Mouse (Mus musculus) CD4-positive, CD25-positive, alpha-beta regulatory T cell, adult 4 months (primary cell): ENCODE data around the gene Mettl7b. TPM values are rescaled to one million over a fixed set of nuclear protein-coding genes. Genes with fewer than 3 reads are reported as not detected.
A peak's percentile ranks its signal among the peaks of the same experiment; 100 is the strongest.

Experiments
- ATAC-seq: one replicate; pipeline ENCODE4 v1.8.0; 2017
- polyA plus RNA-seq, 2 experiments: library from polyadenylated mRNA; unstranded; fragments of 100-300 nt; shearing (Covaris generic); gene quantifications; one replicate each; pipeline ENCODE4 v1.2.1; 2017

Mettl7b gene
- polyA plus RNA-seq, 2 experiments from 2014 or later, result not detected

GRCm38 (mm10) chr10:128945675-128946074 lies 15.1 kb downstream of the Mettl7b start:
- no peak for ATAC-seq

GRCm38 (mm10) chr10:128940475-128941061 lies 20.2 kb downstream of the Mettl7b start:
- peak; percentile 95 for ATAC-seq

- ATAC-seq, result no peak
These were observed 21.8 kb downstream of the Mettl7b start for GRCm38 (mm10) chr10:128938974-128939373.

GRCm38 (mm10) chr10:128938457-128938856 lies 22.3 kb downstream of the Mettl7b start:
- no peak for ATAC-seq

GRCm38 (mm10) chr10:128937756-128938390 lies 22.9 kb downstream of the Mettl7b start:
- ATAC-seq, result no peak

DNA sequence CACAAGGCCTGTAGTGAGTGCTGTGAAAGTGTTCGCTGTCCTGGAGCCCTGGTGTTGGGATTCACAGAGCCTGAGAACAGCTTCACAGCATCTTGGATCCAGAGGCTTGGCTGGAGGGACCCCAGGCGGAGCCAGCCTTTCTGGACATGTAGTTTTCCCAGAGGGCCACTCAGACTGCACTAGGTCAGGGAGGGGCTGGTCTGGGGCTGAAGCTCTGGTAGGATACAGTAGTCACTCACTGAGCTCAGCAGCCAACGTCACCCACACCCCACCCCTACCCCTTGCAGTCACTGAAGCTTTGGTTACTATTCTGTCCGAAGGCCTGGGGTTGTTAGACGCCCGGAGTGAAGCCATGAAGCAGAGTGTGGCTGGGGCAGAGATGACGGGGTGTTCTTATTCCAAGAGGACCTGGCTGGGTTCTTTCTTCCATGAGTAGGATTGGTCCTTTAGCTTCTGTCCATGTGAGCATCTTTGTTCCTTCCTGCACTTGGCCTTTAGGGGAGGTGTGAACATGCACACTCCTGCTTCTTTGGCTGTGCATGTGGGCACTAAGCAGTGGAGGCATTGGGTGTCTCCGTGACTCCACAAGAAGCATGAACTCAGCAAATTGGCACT lies 24.9 kb downstream of the Mettl7b start:
- ATAC-seq, result no peak

- no peak for ATAC-seq
These were observed 25.6 kb downstream of the Mettl7b start for GRCm38 (mm10) chr10:128934997-128935787.

GRCm38 (mm10) chr10:128933976-128934721 lies 26.6 kb downstream of the Mettl7b start:
- ATAC-seq, result no peak

- ATAC-seq, result peak; percentile 45
These were observed 27.2 kb downstream of the Mettl7b start, which contains the start of gene Itga7 for GRCm38 (mm10) chr10:128933574-128933973. Gene Itga7, plus strand, starts transcription at chr10:128933818.

- ATAC-seq, result no peak
These were observed 29.3 kb downstream of the Mettl7b start for GRCm38 (mm10) chr10:128931441-128931840.

GRCm38 (mm10) chr10:128929638-128930378 lies 31.0 kb downstream of the Mettl7b start:
- no peak for ATAC-seq

DNA sequence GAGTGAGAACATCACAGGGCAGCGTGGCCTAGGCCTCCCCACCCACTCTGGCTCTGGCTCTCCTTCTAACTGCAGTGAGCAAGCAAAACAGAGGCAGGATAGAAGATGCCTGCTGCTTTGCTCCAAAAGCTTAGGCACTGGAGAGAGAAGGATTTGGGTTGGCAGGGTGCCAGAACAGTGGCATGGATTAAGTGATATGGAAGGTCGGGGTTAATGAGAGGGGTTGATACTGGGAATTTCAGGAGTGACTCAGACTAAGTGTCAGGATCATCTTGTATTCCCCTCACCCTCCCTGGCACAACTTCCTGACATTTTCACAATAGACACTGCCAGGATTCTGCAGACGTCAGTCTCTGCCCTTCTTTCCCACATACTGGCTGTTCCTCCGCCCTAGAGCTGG lies 32.4 kb downstream of the Mettl7b start:
- no peak for ATAC-seq

GRCm38 (mm10) chr10:128923935-128924334 lies 36.9 kb downstream of the Mettl7b start, which contains the start of gene Bloc1s1:
Gene Bloc1s1, minus strand, starts transcription at chr10:128924035.
- ATAC-seq, result peak; percentile 6

GRCm38 (mm10) chr10:128923013-128923691 lies 37.6 kb downstream of the Mettl7b start:
- ATAC-seq, result peak; percentile 97

DNA sequence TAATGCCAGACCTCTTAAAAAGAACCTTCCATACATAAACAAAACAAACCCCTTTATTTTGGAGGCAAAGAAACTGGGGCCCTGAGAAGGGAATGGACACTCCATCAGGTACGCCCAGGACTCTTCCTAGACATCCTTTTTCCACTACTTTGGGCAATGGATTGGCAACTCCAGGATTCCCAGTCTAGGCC lies 38.1 kb downstream of the Mettl7b start, which contains the start of gene Rdh5:
TSS of gene Rdh5 (minus strand) at position 67 of the 191 bp plus-strand sequence.
- no peak for ATAC-seq

DNA sequence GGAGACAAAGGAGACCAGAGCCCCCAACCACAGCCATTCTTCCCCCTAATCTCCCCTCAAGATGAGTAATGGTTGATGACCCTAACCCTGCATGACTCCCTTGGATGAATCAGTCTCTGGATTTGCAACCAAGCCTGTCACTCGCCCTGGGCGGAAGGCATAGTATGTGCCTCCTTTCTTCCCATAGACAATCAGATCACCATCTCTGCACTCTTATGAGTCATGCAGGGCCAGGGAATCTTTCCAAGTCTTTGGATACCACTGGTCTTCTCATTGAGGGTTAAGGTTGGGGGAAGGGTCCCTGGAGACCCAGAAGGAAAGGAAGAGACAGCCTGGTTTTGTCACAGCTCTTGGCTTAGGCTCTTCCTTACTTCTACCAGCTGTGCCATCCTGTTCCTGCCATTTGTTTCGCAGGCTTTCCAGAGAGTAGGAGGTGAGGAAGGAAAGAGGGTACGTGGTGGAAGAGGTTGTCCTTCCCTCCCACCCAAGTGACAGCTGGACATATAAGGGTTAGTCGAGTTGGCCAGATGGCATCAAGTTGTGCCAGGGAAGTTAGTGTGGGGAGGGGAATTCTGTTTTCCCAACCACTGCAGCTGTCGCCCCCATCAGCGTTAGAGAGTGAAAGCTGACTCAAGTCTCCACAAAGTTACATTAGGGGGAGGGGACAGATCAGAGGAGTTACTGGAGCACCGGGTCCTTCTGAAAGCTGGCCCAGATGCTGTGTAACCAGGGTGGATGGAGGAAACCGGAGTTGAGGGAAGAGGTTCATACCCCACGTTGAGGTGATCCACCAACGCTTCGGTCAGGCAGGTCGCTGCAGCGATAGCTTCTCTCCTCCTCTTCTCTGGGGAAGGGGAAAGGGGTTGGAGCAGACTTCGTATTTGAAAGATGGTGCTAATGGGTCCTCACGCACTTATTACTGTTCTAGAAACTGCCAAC lies 38.6 kb downstream of the Mettl7b start:
- no peak for ATAC-seq

GRCm38 (mm10) chr10:128921251-128921650 lies 39.5 kb downstream of the Mettl7b start:
- no peak for ATAC-seq

- ATAC-seq, result no peak
These were observed 40.0 kb downstream of the Mettl7b start for GRCm38 (mm10) chr10:128920736-128921161.

- ATAC-seq, result no peak
These were observed 40.8 kb downstream of the Mettl7b start for GRCm38 (mm10) chr10:128919966-128920365.

DNA sequence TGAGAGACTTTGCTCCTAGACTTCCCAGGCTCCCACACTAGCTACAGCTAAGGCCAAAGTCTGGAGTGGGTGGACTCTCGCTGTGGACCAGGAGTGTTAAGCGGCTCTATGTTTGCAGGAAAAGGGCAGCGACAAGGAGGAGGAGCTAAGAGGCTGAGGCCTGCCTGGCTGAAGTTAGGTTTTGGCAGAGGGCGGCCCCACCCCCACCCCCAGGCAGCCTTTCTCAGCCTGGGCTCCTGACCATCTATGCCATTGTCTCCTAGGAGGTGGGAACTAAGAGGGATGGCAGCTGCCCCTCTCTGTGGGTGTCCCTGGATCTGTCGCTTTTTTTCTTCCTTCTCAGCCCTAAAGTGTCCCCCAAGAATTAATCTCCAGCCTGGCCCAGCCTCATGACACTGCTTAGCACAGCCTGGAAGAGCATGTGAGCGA lies 41.6 kb downstream of the Mettl7b start:
- no peak for ATAC-seq
